Mouse (Mus musculus): Measurements from ENCODE around the gene Shcbp1l. TPM values are rescaled to one million over a fixed set of nuclear protein-coding genes. Genes with fewer than 3 reads are reported as not detected.
"Not testable (repeated sequence)": the region's sequence is repeated elsewhere in the genome, so short reads cannot be mapped to it uniquely, and the experiment has no call there.

Shcbp1l gene
- polyA plus RNA-seq, 1 experiment from 2014 or later, result 0.25 TPM

GRCm38 (mm10) chr1:153479296-153479695 lies 54.3 kb downstream of the Shcbp1l start:
- WGBS, result 78% methylated on average over 1 of the region's 1 CpGs
- H3K9me3 ChIP-seq, result no peaks in the 10 kb centered on the region
- no peak overlapping the region for H3K9ac ChIP-seq
- no peaks in the 10 kb centered on the region for H3K27me3 ChIP-seq
- ATAC-seq (ENCODE audit: low FRiP score), result no peak
- H3K4me2 ChIP-seq, result no peak overlapping the region
- H3K4me3 ChIP-seq, result no peak overlapping the region
- no peak overlapping the region for H3K27ac ChIP-seq
- H3K4me1 ChIP-seq (replicated peaks), result peaks cover 8% of the 10 kb centered on the region
- H3K36me3 ChIP-seq, result peaks cover 66% of the 10 kb centered on the region

- Histone ChIP-seq H3K27me3 (no peaks in the 10 kb centered on the region), H3K9ac (no peak overlapping the region), H3K4me3 (no peak overlapping the region), H3K9me3 (no peaks in the 10 kb centered on the region), H3K27ac (no peak overlapping the region), H3K4me1 (replicated peaks) (peaks cover 21% of the 10 kb centered on the region), H3K4me2 (no peak overlapping the region), H3K36me3 (peaks cover 57% of the 10 kb centered on the region)
- 59% methylated on average over 1 of the region's 1 CpGs for WGBS
- ATAC-seq (ENCODE audit: low FRiP score), result no peak
Measured at GRCm38 (mm10) chr1:153480386-153481024, 55.5 kb downstream of the Shcbp1l start.

GRCm38 (mm10) chr1:153481025-153481412 lies 56.1 kb downstream of the Shcbp1l start:
- Histone ChIP-seq H3K4me2 (no peak overlapping the region), H3K27ac (no peak overlapping the region), H3K36me3 (peaks cover 55% of the 10 kb centered on the region), H3K4me3 (no peak overlapping the region), H3K9ac (no peak overlapping the region), H3K9me3 (no peaks in the 10 kb centered on the region), H3K4me1 (replicated peaks) (peaks cover 22% of the 10 kb centered on the region), H3K27me3 (no peaks in the 10 kb centered on the region)
- ATAC-seq (ENCODE audit: low FRiP score), result no peak
- WGBS, result 94% methylated on average over 1 of the region's 1 CpGs

DNA sequence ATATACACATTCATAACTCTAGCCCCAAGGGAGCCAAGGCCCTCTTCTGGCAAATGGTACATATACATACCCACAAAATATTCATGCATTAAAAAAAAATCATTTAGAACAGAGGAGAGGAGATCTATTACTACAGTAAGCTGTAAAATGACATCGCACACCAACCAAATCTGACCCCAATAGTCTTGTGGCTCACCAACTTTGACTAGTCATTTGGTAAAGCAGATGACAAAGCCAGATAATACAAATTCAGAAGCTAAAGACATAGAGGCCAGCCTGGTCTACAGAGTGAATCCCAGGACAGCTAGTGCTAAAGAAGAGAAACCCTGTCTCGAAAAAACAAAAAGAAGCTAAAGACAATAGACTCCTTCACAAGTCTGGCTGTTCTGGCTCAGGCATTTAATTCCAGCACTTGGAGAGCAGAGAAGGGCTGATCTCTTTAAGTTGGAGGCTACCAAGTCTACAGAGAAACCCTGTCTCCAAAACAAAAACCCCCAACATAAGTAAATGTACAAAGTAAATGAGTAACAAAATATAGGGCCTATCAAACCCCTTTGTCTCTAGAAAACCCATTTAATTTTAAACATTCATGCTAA lies 60.3 kb downstream of the Shcbp1l start:
- Histone ChIP-seq H3K36me3 (peaks cover 22% of the 10 kb centered on the region), H3K4me1 (replicated peaks) (peaks cover 27% of the 10 kb centered on the region), H3K27me3 (no peaks in the 10 kb centered on the region), H3K9ac (peak overlapping the region; percentile 40; the same call in 1 of the 2 replicates), H3K9me3 (no peaks in the 10 kb centered on the region), H3K4me3 (peak overlapping the region; percentile 99), H3K4me2 (peak overlapping the region; percentile 88), H3K27ac (peak overlapping the region; percentile 4; the same call in 1 of the 2 replicates)
- ATAC-seq (ENCODE audit: low FRiP score), result no peak
- WGBS, result 52% methylated on average over 2 of the region's 2 CpGs

GRCm38 (mm10) chr1:153486120-153486519 lies 61.2 kb downstream of the Shcbp1l start:
- H3K27me3 ChIP-seq; H3K27ac ChIP-seq; ATAC-seq (ENCODE audit: low FRiP score); H3K9me3 ChIP-seq: not testable (repeated sequence)
- WGBS, result 15% methylated on average over 6 of the region's 6 CpGs
- Histone ChIP-seq H3K4me3 (peak overlapping the region; percentile 99), H3K9ac (peak overlapping the region; percentile 99), H3K4me2 (peak overlapping the region; percentile 88), H3K36me3 (peaks cover 14% of the 10 kb centered on the region), H3K4me1 (replicated peaks) (peaks cover 27% of the 10 kb centered on the region)

DNA sequence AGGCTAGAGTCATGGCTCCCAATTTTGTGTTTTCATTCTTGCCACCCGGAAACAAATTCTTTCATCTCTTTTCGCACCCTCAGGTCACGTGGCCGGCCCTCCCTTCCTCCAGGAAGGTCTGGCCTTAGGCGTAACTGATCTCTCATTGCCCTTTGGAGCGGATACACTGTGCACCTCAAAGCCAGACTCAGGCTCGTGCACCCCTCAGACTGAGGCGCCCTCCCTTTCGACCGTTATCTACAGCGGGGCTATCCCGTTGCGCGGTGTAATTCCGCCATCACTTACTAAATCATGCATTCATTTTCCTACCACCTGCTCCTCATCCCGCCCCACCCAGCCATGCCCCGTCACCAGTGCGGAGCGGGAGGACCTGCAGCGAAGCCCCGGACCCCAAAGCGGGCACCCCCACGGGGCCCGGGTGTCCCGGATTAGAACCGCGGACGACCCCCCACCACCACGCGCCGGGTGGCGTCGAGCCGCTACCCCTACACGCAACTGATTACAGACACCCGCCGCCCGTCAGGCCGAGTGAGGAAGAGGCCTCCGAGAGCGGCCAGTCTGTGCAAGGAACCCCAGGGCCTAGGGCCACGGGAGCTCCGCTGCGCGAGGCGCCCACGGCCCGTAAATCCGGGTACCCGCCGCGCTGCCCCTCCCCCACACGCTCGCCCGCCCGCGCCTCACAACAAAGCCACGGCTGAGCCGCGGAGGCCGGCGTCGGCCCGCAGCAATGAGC lies 62.0 kb downstream of the Shcbp1l start:
- Histone ChIP-seq H3K9ac (peak overlapping the region; percentile 99), H3K4me1 (replicated peaks) (peaks cover 27% of the 10 kb centered on the region), H3K27ac (peak overlapping the region; percentile 95), H3K27me3 (no peaks in the 10 kb centered on the region), H3K4me2 (peak overlapping the region; percentile 88), H3K36me3 (peaks cover 7% of the 10 kb centered on the region; the same call in 1 of the 2 replicates), H3K4me3 (peak overlapping the region; percentile 99), H3K9me3 (no peaks in the 10 kb centered on the region)
- peak; percentile 87 for ATAC-seq (ENCODE audit: low FRiP score)
- under 1% methylated on average over 64 of the region's 64 CpGs for WGBS

- ATAC-seq (ENCODE audit: low FRiP score), result peak; percentile 88
- under 1% methylated on average over 35 of the region's 35 CpGs for WGBS
Measured at GRCm38 (mm10) chr1:153487500-153487879, 62.5 kb downstream of the Shcbp1l start, which contains the start of gene Dhx9. Dhx9 (minus strand) TSS chr1:153487660.

GRCm38 (mm10) chr1:153489132-153489531 lies 64.2 kb downstream of the Shcbp1l start:
- Histone ChIP-seq H3K9me3 (no peaks in the 10 kb centered on the region), H3K4me2 (no peak overlapping the region), H3K36me3 (no peaks in the 10 kb centered on the region), H3K27me3 (no peaks in the 10 kb centered on the region), H3K4me3 (no peak overlapping the region), H3K27ac (no peak overlapping the region), H3K4me1 (replicated peaks) (peaks cover 20% of the 10 kb centered on the region), H3K9ac (no peak overlapping the region)
- ATAC-seq (ENCODE audit: low FRiP score), result no peak
- WGBS, result 55% methylated on average over 7 of the region's 7 CpGs

More at GRCm38 (mm10) chr1:153487500-153487879, 62.5 kb downstream of the Shcbp1l start, which contains the start of gene Dhx9:
- no peaks in the 10 kb centered on the region for H3K27me3 ChIP-seq
- H3K36me3 ChIP-seq, result peaks cover 2% of the 10 kb centered on the region; the same call in 1 of the 2 replicates
- peaks cover 27% of the 10 kb centered on the region for H3K4me1 ChIP-seq (replicated peaks)
- H3K4me3 ChIP-seq, result peak within 1 kb of the TSS; percentile 99
- H3K27ac ChIP-seq, result peak within 1 kb of the TSS; percentile 95
- H3K9ac ChIP-seq, result peak within 1 kb of the TSS; percentile 99
- H3K9me3 ChIP-seq, result no peaks in the 10 kb centered on the region
- peak within 1 kb of the TSS; percentile 88 for H3K4me2 ChIP-seq

DNA sequence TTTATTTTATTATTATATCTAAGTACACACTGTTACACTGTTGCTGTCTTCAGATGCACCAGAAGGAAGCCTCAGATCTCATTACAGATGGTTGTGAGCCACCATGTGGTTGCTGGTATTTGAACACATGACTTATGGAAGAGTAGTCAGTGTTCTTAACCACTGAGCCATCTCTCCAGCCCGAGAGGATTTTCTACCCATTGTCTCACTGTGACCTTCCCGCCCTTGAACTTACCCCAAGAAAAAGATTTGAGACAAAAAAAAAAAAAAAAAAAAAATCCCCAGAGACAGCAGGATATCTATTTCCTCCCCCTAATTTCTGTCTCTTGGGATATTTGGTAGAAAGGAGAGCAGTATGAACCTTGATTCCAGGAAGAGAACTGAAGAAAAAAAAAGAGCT lies 64.6 kb downstream of the Shcbp1l start:
- Histone ChIP-seq H3K27me3 (no peaks in the 10 kb centered on the region), H3K4me1 (replicated peaks) (peaks cover 16% of the 10 kb centered on the region), H3K9me3 (no peaks in the 10 kb centered on the region), H3K4me2 (no peak overlapping the region), H3K4me3 (no peak overlapping the region), H3K27ac (no peak overlapping the region), H3K9ac (no peak overlapping the region), H3K36me3 (no peaks in the 10 kb centered on the region)
- ATAC-seq (ENCODE audit: low FRiP score), result no peak
- WGBS, result 57% methylated on average over 2 of the region's 2 CpGs

DNA sequence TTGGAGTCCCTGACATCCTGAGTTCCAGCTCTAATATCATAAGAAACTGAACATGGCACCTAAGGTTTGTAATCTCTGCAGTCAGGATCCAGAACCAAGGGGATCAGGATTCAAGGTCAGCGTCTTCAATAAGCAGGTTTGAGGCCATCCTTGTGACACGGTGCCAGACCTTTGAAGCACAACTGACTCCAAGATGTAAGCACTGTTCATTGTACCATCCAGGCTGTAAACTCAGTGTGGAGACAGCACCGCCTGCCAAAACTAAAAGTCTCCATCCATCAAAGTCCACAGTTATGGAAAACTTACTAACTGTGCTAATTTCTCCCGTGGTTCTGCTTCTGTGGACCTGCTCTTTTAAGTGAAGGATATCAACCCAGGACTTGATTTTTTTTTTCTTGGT lies 65.0 kb downstream of the Shcbp1l start:
- no peak overlapping the region for H3K27ac ChIP-seq
- H3K9ac ChIP-seq, result no peak overlapping the region
- ATAC-seq (ENCODE audit: low FRiP score), result no peak

GRCm38 (mm10) chr1:153491345-153491744 lies 66.4 kb downstream of the Shcbp1l start:
- Histone ChIP-seq H3K36me3 (no peaks in the 10 kb centered on the region), H3K4me2 (no peak overlapping the region), H3K4me1 (replicated peaks) (peaks cover under 1% of the 10 kb centered on the region; the same call in 1 of the 2 replicates), H3K27me3 (no peaks in the 10 kb centered on the region), H3K4me3 (no peak overlapping the region), H3K9ac (no peak overlapping the region), H3K27ac (no peak overlapping the region), H3K9me3 (no peaks in the 10 kb centered on the region)
- no peak for ATAC-seq (ENCODE audit: low FRiP score)
- 94% methylated on average over 2 of the region's 2 CpGs for WGBS

More for the DNA sequence above, 65.0 kb downstream of the Shcbp1l start:
- H3K9me3 ChIP-seq, result no peaks in the 10 kb centered on the region
- H3K4me2 ChIP-seq, result no peak overlapping the region
- H3K4me1 ChIP-seq (replicated peaks), result peaks cover 11% of the 10 kb centered on the region
- no peak overlapping the region for H3K4me3 ChIP-seq
- H3K36me3 ChIP-seq, result no peaks in the 10 kb centered on the region
- H3K27me3 ChIP-seq, result no peaks in the 10 kb centered on the region
- WGBS, result 89% methylated on average over 4 of the region's 4 CpGs

DNA sequence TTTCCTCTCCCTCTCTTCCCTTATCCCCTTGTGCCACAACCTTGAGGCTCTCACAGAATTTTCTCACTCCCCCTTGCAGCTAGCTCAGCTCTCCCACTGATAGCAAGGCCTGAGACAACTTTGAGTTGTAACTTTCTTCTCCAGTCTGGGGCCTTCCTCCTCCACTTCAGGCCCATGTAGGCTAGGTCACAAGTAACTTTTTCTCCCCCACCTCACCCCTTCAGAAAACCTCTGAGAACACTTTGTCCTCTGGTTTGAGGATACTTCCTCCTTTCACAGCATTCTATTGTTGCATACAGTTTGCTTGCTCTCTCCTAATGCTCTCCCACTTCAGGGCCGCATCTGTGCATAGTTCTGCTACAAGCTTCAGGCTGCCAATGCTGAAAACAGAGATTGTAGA lies 66.9 kb downstream of the Shcbp1l start:
- 86% methylated on average over 1 of the region's 1 CpGs for WGBS

More for the DNA sequence above, 66.9 kb downstream of the Shcbp1l start:
- Histone ChIP-seq H3K4me2 (no peak overlapping the region), H3K36me3 (no peaks in the 10 kb centered on the region), H3K4me1 (replicated peaks) (no peaks in the 10 kb centered on the region), H3K9ac (no peak overlapping the region), H3K4me3 (no peak overlapping the region), H3K27me3 (no peaks in the 10 kb centered on the region), H3K9me3 (no peaks in the 10 kb centered on the region), H3K27ac (no peak overlapping the region)
- ATAC-seq (ENCODE audit: low FRiP score), result no peak
